Mouse (Mus musculus): Measurements from ENCODE around the gene Mmp11.

Mmp11 gene

DNA sequence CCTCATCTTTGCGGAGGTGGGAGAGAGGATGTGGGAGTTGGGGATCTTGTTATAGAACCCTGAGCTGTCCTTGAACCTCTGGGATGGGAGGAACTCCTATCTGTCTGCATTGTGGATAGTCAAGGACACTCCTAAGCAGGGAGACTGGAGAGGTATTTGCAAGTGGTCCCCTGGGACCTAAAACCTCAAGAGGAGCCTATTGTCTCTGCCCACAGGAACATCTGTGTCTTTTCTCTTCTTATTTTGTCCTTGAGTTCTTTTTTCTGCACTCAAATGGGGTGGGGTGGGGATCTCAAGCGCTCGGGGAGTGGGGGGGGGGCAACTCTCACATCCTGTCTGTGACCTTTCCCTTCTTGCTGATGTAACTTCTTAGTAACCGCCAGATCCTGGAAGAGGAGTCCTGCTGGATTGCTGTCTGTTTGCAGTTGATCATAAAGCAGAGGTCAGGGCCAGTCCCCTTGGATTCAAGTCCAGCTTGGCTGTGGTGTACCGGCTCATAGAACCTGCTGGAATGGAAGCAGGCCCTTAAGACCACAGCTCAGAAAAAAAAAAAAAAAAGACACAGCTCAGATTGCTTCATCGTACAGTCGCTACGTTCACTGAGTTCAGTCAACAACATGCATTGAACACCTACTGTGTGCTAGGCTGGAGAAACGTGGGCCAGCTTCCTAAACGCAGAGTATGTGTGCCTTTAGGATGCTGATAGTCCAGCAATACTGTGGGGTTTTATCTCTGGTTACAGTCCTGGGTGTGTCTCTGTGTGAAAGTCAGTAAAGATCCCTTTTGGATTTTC is 1.8 kb upstream of the Mmp11 start:
- no peak for DNase-seq (ENCODE audit: low read depth, low spot score)

- no peak for DNase-seq (ENCODE audit: low read depth, low spot score)
Measured at GRCm38 (mm10) chr10:75936909-75937667, 792 bp upstream of the Mmp11 start.

DNA sequence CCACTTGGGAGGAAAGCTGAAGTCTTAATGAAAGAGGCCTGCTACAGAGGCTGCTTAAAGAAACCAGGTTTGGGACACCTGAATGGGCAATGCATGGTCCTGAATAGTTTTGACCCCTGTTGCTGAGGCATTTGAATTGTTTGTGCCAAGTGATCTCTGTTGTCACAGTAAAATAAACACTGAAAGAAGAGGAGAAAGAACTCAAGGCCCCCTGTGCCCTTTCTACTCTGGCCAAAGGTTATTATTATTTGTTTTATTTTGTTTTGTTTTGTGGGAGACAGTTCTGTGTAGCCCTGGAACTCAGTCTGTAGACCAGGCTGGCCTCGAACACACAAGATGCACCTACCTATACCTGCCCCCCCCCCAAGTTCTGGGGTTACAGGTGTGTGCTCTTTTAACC is 1.3 kb downstream of the Mmp11 start:
- no peak for DNase-seq (ENCODE audit: low read depth, low spot score)

GRCm38 (mm10) chr10:75932891-75933290 is 3.4 kb downstream of the Mmp11 start, which contains the start of gene Chchd10:
Gene Chchd10 (plus strand): TSS chr10:75933130.
- DNase-seq (ENCODE audit: low read depth, low spot score) = no peak

DNA sequence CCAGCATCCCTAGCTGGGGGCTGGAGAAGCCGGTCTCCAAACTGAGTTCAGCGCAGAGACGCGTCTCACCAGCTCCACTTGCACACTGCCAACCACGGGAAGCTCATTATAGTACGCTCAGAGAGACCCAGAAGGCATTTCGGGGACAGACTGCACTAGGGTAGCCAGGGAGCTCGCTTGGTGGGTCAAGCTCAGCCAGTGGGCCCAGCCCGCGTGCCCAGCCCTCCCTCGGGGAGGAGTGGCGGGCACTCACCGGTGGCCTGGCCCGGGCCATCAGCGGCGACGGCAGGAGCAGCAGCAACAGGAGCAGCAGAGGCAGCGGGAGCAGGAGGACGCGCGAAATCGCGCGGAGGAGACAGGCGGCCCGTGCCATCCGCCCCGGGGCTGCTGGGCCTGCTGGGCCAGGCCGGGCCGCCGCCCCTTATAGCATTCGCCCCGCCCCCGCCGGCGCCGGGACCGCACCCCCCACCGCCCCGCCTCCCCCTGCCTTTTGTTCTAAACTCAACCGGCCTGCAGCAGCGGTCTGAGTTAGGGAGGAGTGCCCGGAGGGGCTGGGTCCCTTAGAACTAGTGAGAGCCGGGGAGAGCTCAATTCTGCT is 4.1 kb downstream of the Mmp11 start:
- DNase-seq (ENCODE audit: low read depth, low spot score) = peak; percentile 55

DNA sequence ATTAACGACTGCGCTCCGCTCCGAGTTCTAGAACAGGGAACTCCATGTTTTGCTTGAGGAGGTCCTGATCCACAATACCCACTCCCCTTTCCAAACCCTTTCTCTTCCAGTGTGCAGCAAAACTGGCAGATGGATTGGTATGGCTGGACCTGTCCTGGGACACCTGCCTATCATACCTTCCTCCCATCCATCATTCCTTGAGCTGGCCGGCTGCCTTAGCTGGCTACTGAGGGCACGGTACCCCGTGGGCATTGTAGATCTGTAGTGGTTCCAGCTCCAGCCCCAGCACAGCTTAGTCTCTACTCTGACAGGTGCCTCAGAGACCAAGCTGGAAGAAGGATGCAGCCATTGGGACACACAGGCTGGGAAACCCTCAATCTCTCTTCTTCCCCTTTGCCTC is 5.0 kb downstream of the Mmp11 start:
- no peak for DNase-seq (ENCODE audit: low read depth, low spot score)

- DNase-seq (ENCODE audit: low read depth, low spot score) = no peak
Measured at GRCm38 (mm10) chr10:75930304-75930703, 6.0 kb downstream of the Mmp11 start.

GRCm38 (mm10) chr10:75926396-75926795 is 9.9 kb downstream of the Mmp11 start:
- DNase-seq (ENCODE audit: low read depth, low spot score) = no peak

GRCm38 (mm10) chr10:75924324-75924723 is 12.0 kb downstream of the Mmp11 start:
- no peak for DNase-seq (ENCODE audit: low read depth, low spot score)

- no peak for DNase-seq (ENCODE audit: low read depth, low spot score)
Measured at GRCm38 (mm10) chr10:75921726-75922560, 14.4 kb downstream of the Mmp11 start.

DNA sequence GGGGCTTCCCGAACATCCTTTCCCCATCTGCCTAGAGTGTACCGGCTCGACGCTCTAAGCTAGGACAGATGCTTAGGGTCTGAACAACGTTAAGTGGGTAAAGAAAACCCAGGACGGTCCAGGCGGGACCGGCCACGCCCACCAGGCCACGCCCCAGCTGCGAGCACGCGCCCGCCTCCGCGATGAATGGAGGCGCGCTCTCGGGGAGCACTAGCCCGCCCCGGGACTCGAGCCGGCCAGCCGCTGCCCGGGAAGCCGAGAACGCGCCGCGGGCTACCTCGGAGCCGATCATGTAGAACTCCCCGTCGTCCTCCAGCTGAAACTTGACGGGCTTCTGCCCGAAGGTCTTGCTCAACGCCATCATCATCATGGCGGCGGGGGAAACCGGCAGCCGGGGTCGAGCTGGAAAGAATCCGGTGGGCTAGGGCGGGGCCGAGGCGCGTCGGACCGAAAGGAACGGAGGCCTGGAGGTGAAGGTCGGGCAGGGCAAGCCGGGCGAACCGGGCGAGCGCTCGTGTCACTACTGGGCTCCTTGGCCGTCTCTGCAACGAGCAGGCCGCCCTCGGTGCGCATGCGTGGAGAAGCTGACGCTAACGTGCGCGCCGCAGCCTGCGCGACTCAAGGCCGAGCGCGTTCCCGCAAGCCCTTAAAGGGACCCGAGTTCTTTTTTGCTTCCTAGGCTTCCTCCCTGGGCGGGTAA is 15.1 kb downstream of the Mmp11 start, which contains the start of gene Smarcb1:
Smarcb1 (minus strand) TSS at position 592 of the 700 bp plus-strand sequence.
- peak; percentile 95 for DNase-seq (ENCODE audit: low read depth, low spot score)

DNA sequence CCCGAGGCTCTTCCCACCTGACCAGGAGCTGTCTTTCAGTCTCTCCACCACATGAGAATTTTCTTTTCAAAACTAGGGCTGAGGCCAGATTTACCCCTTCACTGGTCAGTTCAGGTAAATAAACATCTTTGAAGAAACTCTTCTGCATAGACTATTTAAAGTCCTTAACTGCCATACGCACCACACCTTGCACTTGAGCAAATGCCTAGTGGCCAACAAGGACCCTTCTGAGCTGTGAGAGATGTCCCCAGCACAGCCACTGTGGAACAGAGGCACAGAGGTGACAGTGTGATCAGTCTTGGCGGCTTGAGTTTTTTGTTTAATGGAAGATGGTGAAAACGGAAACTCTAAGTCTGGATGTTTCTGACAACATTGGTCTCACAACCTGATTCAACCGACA is 17.3 kb downstream of the Mmp11 start:
- no peak for DNase-seq (ENCODE audit: low read depth, low spot score)

- no peak for DNase-seq (ENCODE audit: low read depth, low spot score)
Measured at GRCm38 (mm10) chr10:75916840-75917239, 19.5 kb downstream of the Mmp11 start.

DNA sequence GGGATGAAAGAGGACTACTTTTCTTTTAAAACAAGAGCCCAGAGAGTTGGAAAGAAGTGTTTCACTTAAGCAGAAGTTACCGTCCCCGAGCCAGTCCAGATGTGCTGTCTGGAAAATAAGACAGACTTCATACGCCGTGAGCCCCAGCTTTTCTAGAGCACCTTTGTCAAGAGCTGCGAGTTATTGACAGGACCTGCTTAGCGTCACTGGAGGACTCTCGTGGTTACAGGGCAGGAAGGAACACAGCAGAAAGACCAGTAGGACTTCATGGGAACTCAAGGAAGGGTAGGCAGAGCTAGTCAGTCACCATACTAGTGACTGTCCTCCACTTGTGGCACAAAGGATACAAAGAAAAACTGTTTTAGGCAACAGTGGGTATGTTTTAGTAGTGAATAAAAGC is 20.7 kb downstream of the Mmp11 start:
- DNase-seq (ENCODE audit: low read depth, low spot score) = no peak

- DNase-seq (ENCODE audit: low read depth, low spot score) = no peak
Measured at GRCm38 (mm10) chr10:75913013-75913589, 23.2 kb downstream of the Mmp11 start.

DNA sequence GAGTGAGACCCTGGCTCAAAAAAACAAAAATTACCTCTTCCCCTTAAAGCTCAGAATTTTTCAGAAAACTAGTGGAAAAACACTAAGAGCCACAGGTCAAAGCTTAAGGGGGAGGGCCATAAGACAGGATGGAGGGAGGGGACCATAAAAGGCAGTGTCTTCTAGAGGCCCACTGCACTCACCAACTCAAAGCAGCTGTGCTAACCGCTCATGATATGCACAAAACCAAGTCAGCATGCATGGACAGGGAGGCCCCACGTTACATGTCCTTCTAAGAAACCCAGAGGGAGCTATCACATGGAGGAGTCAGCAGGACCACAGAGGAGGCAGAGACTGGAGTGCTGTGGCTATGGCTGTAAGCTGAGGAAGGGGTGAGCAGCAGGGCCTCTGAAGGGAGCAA is 25.6 kb downstream of the Mmp11 start:
- no peak for DNase-seq (ENCODE audit: low read depth, low spot score)

DNA sequence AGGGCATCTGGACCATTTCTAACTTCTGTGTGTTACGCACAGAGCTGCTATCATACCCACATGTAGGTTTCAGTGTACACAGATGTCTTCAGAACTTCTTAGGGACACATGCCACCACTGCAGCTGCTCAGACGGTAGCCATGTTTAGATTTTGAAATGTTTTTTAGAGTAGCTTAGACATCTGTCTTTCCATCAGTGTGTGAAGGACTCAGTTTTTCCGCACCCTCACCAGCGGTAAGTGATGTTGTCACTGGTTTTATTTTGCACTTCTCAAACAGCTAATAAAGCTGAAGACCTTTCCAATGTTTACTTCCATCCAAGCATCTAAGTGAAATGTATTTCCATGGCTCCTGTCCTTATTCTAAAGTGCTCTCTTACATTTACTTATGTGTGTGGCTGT is 29.4 kb downstream of the Mmp11 start:
- DNase-seq (ENCODE audit: low read depth, low spot score) = no peak

DNA sequence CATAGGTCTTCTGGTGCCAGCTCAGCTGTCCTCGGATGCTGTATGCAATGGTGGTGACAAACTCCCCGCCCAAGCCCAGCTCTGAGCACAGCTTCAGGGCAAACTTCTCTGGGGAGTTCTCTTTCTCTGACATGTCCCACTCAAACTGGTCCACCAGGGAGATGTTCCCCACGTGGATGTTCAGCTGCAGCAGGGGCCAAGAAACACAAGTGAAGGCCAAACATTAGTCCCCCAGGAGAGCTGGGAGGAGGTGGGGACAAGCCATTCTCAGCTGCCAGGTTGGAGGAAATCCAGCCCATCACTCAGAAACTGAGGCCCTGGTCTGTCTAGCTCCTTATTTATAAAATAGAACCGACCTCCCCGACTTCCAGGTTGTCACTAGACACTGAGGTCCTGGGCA is 31.9 kb downstream of the Mmp11 start:
- DNase-seq (ENCODE audit: low read depth, low spot score) = no peak

DNA sequence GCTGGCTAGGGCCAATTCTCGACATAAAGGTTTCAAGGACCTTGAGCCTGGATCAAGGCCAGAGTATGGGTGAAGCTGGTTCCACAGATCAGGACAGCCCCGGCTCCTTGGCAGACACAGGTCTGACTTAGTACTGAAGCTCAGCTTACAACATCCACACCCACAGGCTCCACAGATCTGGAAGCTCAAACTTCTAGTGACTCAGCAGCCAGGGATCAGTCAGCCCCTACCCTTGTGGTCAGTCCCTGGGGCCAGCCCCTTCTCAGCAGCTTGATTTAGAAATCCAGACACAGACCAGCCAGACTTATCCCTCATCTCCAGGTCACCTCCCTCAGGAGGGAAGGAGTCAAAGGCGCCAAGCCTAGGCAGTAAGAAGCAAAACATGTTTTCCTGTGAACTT is 37.5 kb downstream of the Mmp11 start:
- no peak for DNase-seq (ENCODE audit: low read depth, low spot score)

GRCm38 (mm10) chr10:75898039-75898564 is 38.2 kb downstream of the Mmp11 start:
- no peak for DNase-seq (ENCODE audit: low read depth, low spot score)

All from CD4-positive helper T cell, adult 2 months (primary cell).